Mouse (Mus musculus) frontal cortex, adult (tissue): Measurements from ENCODE around the gene Arrdc5.
"Not testable (repeated sequence)": the region's sequence is repeated elsewhere in the genome, so short reads cannot be mapped to it uniquely, and the experiment has no call there.

Experiments
- ATAC-seq: cut with Nextera tagmentation; 2 replicates; pipeline ENCODE4 v1.9.2; 2017; ENCODE audit warnings: mild to moderate bottlenecking, moderate library complexity, mixed read lengths; ENCODE audit not compliant: low TSS enrichment

The Arrdc5 gene

DNA sequence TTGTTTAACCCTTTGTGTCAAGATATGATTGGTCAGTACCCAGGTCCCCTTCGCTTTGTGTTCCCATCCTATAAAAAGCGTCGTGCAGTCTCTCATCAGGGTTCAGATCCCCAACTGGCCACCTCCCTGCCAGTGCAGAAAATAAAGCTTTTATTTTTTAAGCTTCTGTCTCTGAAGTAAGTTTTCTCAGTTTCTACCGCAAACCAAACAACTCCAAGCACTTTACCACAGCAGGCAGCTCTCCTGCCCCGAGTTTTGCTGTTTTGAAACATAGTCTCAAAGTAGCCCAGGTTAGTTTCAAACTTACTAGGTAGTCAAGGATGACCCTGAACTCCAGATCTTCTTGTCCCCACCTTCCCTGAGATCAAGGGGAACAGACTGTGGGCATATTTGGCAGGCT lies 21.7 kb downstream of the Arrdc5 start:
- no peak for ATAC-seq

DNA sequence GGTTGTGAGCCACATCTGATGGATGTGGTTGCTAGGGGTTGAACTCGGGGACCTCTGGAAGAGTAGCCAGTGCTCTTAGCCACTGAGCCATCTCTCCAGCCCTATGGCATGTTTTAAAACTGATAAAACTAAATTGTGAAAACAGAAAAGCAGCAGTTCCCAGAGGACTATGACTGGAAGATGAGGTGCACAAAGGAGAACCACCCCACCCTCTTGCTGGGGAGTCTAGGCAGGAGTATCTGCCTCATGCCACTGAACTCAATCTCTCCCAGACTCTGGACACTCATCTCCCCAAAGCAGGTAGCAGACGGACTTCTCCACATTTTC lies 22.6 kb downstream of the Arrdc5 start:
- no peak for ATAC-seq

DNA sequence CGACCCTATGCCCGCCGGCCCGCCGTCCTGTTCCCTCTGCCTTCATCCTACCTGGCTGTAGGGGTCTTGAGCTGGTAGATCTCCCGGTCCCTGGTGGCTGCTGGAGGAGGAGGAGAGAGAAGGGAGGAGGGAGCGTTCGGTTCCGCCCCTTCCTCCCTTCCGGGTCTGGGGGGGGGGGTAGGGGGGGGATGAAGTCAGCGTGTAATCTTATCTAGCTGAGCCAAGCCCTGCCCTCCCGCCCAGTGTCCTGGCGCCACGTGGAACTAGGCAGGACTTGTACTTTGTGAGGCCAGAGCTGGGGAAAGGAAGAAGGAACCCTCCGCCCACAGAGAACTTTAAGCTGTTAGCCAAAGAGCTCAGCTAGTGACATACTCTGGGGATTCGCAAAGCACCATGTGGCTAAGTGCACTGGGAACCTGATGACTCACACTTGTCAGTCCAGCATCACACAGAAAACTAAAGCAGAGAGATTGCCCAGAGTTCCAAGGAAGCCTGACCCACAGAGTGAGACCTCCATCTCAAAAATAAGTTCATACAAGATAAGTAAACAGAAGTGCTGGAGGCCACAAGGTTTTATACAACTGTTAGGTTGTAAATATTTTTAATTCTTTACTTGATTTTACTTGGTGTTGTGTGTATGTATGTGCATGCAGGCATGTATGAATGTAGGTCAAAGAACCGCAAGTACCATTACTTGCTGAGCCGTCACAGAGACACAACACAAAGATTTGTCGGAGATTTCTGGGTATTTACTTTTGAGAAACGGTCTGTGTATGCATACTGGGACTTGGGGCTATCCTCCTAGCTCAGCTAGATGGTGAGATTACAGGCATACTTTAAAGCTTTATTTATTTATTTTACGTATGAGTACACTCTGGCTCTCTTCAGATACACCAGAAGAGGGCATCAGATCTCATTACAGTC lies 23.2 kb downstream of the Arrdc5 start, which contains the start of gene Ticam1:
Gene Ticam1, minus strand, starts transcription at position 144 of the 924 bp plus-strand sequence.
- peak; percentile 77 for ATAC-seq

DNA sequence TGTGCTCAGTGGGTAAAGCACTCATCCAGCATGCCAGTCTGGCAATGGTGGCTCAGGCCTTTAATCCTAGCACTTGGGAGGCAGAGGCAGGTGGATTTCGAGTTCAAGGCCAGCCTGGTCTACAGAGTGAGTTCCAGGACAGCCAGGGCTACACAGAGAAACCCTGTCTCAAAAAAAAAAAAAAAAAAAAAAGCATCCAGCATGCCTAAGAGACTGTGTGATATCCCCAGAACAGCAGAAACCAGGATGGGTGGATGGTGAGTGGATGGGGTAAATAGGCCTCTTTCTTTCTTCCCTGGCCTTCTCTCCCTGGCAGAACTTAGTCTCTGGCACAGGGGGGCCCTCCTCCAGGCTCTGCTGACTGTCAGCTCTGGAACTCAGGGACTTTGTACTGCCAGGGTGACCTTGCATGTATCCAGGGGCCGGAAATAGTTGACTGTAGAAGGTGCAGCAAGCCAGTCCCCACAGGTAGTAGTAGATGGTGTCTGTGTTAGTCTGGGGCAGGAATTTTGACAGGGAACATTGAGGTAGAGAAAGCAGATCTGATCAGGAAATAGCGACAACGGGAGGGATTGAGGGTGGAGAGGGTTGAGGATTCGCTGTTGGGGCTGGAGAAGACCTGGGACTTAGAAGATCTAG lies 24.1 kb downstream of the Arrdc5 start:
- ATAC-seq = peak; percentile 22; the same call in 1 of the 2 replicates

DNA sequence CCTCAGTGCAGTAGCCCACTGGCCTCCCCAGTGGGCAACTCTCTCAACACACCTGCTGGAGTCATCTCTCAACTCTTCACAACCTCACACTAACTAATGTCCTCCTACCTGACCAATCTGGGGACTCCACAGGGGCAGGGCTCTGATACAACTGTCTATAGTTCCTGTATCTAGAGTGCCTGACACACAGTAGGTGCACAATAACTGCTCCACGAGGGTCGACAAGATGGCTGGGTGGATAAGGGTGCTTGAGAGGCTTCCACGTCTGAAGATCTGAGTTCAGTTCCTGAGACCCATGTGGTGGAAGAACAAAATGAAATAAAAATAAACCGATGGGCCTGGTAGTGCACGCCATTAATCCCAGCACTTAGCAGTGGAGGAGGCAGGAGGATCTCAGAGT lies 26.1 kb downstream of the Arrdc5 start:
- no peak for ATAC-seq

DNA sequence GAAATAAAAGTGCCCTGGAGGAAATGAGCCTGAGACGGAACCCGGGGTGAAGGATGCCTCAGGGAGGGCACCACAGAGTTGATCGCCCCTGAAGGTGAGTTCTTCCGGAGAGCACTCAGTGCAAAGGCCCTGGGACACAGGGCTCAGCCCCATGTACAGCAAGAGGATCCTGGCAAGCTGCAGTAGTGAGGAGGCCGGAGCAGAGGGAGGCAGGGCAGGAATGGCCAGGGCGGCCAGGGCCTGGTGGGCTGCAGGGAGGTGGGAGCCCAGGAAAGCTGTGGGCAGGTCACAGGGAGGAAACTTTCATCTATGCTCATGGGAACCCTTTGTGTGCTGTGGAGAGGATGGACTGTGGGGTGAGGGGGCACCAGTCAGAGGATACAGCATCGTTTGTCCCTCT lies 26.6 kb downstream of the Arrdc5 start:
- no peak for ATAC-seq

DNA sequence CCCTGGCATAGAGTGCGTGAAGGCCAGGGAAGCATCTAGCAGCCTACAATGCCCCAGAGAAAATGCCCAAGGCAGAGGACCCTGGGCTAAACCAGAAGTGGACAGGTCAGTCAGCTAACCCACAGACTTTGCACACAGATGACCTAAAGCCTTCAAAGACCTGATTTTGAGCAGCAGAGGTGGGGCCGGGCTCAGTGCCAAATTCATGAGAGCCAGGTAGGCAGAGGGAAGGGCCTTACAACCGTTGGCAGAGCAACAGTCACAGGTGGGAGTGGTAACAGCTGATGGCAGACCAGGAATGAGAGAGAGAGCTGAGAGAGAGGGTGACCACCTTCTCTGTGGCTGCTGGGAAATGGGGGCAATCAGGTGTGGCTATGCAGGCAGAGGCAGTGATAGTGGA lies 27.4 kb downstream of the Arrdc5 start:
- no peak for ATAC-seq

DNA sequence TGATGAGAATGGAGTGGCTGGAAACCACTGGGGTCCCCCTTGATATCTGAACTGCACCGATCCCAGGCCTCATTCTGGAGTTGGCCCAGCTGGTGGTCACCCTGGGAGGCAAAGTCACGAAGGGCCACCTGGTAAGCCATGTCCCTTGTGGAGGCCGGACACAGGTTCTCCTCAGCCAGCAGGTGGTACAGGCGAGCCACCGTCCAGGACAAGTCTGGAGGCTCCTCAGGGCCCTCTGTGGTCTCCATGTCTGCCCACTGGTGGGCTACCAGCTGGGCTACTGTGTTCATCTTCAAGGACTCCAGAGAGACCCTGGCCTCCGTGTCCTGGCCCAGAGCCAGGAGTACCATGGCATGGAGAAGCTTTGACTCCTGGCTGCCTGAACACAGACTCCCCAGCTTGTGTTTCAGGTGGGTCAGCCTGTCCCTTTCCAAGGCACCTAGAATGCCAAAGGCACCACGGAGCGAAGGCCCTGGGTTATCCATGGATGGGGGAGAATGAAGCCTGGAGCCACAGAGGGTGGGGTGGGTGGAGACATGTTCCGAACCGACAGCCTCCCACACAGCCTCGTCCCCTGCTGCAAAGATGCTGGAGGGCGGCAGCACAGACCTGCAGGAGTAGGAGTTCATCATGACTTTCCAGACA lies 28.4 kb downstream of the Arrdc5 start:
- ATAC-seq = no peak

DNA sequence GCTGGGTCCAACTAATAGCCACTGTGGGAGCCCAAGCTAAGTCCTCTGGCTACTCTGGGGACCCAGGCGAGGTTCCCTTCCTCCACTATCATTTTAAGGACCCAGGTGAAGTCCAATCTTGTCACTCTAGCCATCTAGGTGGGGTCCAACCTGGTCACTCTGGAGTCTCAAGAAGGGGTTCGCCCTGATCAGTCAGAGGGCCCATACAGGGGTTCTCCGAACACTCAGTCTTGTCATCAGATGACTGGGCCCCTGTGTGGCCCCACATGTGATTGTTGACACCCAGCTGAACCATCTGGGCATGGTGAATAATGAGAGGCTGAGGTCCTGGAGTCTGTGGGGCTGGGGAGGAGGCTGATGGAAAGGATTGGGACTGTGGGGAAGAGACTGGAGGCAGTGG lies 30.3 kb downstream of the Arrdc5 start:
- ATAC-seq = no peak

DNA sequence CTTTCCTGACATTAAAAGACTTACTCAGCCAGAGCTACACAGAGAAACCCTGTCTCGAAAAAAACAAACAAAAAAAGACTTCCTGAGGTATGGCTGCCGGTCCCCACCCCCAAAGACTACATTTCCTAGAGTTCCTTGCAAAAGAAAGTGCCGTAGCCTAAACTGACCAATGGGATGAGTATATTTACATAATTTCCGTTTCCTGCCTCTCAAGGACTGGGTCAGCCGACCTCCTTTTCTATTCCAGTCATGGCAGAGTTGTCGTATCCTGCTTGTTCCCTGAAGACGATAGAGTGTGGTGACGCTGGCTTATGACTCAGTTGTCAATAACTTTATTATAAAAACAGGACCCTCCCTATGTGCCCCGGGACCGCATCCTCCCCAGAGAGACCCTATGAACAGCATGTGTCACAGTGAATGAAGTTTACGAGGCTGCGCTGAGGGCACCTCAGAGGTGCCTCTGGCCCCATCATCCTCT lies 30.9 kb downstream of the Arrdc5 start:
- peak; percentile 66 for ATAC-seq

DNA sequence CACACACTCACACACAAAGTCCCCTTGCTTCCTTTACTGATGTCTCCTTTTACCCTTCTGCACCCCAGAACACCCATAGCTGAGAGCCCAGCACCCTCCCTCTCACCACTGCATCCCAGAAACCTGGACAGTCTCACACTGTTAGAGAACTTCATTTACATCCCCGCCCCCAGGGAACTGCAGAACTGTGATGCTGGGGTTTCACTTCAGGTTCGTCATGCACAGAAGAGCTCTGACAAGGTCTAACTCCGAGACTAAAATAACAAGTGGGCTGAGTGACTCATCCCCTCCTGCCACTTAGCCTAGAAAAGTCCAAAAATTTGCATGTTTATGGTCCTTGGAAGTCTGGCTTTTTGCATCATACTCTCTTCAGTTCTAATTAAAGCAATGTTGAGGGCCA lies 33.8 kb downstream of the Arrdc5 start:
- peak; percentile 78 for ATAC-seq

DNA sequence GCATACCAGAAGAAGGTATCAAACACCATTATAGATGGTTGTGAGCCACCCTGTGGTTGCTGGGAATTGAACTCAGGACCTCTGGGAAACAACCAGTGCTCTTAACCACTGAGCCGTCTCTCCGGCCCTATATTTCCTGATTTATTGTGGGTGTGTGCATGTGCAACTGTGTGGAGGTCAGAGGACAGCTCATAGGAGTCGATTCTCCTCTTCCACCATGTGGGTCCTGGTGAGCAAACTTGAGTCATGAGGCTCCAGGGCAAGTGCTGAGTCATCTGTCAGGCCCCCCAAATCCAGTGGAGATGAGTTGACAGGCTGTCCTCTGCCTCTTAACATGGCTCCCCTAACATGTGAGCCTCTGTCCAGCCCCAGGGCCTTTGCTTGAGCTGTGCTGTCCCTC lies 34.2 kb downstream of the Arrdc5 start:
- ATAC-seq = no peak

DNA sequence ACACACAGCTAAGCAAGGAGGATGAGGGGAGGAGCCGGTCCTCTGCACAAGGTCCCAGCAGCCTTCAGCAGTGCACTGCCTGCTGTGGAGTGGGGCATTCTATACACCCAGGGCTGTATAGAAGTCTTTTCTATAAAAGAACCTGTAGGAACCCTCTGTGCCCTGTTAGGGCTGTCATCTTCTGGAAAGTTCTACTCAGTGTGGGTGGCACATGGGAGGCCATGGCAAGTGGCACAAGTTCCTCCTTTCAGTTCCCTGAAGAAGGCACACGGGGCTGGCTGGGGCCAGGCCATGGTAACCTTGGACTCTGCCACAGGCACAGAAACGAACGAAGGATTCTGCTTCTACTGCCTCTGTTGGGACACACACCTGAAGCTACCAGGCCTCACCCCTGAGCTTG lies 35.1 kb downstream of the Arrdc5 start:
- ATAC-seq = no peak

DNA sequence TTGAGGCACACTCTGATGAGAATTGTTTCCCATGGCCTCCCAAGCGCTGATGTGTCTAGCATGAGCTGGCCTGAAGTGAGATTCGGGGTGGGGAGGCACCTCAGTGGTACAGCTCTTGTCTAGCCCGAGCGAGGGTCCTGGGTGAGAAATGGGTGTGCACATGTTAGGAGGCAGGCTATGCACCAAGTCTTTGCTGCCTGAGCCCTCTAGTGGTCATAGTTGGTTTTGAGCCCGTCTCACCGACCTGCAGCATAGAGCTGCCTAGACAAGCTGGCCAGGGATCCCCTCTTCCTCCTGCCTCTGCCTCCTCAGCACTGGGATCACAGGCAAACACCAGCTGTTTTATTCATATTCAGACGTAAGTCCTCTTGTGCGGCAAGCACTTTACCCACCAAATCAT lies 36.1 kb downstream of the Arrdc5 start:
- peak; percentile 41; the same call in 1 of the 2 replicates for ATAC-seq

DNA sequence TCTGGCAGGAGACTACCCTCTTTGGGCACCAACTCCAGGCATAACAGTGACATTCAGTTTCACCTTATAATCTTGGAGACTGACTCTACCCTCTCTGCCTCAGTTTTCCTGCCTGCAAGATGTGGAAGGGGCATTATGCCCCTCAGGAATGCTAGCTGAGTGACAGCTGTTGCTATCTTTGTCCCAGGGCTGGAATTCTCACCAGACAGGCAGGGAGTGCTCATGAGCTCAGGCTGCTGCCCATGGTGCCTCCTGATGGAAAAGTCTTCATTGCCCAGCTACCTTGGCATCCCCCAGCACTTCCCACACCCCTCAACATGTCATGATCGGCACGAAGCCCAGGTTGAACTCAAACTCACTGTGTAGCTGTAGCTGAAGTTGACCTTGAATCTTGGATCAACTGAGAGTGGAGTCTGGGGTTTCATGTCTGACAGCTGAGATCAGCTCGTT lies 37.4 kb downstream of the Arrdc5 start:
- ATAC-seq = no peak

DNA sequence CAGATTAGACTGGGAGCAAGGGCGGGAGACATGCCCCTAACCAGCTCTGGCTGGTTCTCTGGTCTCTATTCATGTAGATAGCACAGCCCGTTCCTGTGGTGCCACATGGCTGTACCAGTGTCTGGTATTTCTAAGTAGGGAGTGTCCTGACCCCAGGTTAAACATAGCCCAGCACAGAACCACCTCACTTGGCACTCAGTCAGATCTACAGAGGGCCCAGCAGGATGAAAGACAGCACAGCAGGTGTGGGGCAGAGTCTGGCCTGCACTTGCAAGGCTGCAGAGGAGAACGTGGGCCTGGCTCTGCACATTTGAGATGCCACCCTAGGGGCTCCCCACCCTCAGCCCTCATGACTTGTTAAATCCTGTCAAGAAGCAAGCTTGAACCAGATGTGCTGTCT lies 38.9 kb downstream of the Arrdc5 start:
- ATAC-seq = no peak

DNA sequence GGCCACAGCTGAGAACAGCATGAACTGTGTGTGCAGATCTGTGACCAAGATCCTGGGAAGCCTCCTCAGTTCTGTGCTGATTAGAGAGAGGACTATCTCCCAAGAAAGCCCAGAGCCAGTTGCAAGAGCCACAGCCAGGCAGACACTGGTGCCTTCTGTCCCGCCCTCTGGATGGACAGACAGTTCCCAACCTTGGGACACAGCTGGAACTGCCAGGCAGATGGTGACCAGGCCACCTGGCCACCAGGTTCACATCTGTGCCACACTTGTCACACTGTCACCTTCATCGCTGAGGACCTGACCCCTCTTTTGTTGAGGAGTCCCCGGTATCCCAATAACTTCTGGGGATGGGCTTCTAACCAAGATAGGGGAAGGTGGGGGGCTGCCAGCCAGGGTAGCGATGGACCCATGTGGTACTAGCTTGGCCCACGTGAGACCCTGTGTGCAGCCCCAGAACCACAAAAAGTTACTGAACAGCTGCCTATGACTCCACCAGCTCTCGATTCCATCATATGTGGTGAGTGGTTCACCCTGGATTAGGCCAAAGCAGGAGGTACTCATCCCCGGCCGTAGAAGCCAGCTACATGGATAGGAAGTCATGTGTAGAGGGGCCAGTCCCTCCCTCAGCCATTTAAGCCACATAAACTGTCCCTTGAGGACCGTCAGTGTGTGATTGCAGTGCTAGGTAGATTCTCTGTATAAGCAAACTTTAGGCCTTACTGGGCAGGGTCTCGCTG lies 40.6 kb downstream of the Arrdc5 start:
- no peak for ATAC-seq

DNA sequence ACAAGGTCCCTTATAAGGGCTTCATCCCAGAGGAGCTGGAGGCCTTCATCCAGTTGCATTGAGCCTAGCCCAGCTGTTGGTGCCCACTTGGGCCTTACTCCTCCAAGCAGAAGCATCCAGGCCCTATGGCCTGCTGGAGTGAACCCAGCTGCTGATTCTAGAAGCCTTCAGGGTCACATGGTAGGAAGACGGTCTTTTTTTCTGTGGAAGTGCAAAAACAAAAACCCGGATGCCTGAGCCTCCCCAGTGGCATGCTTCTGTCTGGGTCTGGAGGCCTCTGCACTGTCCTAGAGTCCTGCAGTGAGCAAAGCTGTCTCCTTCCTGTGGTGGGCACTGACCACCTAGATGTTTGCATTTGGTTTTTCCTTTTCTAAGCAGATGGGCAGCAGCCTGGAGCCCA lies 41.3 kb downstream of the Arrdc5 start:
- not testable (repeated sequence) for ATAC-seq

DNA sequence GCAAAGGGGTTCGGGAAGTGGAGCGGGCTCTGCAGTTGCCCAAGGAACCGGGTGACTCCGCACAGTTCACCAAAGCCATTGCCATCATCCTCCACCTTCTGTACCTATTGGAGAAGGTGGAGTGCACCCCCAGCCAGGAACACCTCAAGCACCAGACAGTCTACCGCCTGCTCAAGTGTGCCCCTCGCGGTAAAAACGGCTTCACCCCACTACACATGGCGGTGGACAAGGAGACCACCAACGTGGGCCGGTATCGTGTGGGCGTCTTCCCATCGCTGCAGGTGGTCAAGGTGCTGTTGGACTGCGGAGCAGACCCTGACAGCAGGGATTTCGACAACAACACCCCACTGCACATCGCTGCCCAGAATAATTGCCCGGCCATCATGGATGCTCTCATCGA lies 41.8 kb downstream of the Arrdc5 start:
- ATAC-seq = not testable (repeated sequence)

DNA sequence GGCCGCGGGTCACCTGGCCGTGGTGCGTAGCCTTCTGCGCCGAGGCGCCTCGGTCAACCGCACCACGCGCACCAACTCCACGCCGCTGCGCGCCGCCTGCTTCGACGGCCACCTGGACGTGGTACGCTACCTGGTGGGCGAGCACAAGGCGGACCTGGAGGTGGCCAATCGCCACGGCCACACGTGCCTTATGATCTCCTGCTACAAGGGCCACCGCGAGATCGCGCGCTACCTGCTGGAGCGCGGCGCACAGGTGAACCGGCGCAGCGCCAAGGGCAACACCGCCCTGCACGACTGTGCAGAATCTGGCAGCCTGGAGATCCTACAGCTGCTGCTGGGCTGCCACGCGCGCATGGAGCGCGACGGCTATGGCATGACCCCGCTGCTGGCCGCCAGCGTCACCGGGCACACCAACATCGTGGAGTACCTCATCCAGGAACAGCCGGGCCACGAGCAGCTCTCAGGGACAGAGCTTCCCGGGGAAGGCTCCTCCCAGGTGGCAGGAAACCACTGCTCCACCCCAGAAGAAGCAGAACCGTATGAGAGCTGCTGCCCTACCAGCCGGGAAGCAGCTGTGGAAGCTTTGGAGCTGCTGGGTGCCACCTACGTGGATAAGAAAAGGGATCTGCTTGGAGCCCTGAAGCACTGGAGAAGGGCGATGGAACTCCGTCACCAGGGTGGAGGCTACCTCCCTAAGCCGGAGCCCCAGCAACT lies 42.7 kb downstream of the Arrdc5 start:
- no peak for ATAC-seq

DNA sequence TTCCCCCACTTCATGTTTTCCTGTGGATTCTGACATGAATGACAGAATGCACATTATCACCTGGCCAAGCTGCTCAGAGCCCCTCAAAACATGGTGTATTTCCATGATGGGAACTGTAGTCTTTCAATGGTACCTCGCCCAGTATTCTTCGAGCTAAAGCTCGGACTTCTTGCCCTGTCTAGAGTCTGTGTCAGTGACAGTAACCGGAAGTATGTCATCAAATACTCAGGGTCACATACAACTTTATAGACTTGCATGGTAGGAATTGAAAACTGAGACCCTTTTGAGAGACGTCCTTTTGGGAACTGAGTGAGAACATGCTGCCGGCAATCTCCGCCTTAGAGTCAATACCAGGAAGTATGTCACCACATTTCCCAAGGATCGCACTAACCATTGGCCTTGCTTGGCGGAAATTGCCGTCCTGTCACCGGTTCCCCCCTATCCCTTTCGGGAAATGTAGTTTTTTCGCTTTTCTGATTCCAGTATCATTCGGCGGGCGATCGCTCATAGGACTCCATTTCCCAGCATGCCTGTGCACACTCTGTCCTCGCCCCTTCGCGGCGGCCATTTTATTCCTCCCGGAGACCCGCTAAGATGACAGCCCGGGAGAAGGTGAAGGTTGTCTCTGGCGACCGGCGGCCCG lies 43.7 kb downstream of the Arrdc5 start, which contains the start of gene Fem1a:
Gene Fem1a, plus strand, starts transcription at position 572 of the 643 bp plus-strand sequence.
- peak; percentile 82 for ATAC-seq
